Mouse (Mus musculus) cerebral cortex, adult 2 months (tissue): Measurements from ENCODE around the gene Dnah2.

Experiments
- WGBS: fragments of 180-500 bp; shearing (Covaris S2); methylation state at CpG from one replicate; pipeline ENCODE4 v1.1.7; 2018; 5-methylcytosine and 5-hydroxymethylcytosine counted together

Dnah2 gene

DNA sequence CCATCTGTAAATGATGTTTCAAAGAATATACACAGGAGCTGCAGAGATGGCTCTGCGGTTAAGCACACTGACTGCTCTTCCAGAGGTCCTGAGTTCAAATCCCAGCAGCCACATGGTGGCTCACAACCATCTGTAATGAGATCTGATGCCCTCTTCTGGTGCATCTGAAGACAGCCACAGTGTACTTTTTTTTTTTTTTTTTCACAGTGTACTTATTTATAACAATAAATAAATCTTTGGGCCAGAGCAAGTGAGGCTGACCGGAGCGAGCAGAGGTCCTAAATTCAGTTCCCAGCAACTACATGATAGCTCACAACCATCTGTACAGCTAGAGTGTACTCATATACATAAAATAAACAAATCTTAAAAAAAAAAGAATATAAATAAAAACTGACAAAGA, 18.6 kb downstream of the Dnah2 start:
- WGBS: 88% methylated on average over 3 of the region's 3 CpGs

DNA sequence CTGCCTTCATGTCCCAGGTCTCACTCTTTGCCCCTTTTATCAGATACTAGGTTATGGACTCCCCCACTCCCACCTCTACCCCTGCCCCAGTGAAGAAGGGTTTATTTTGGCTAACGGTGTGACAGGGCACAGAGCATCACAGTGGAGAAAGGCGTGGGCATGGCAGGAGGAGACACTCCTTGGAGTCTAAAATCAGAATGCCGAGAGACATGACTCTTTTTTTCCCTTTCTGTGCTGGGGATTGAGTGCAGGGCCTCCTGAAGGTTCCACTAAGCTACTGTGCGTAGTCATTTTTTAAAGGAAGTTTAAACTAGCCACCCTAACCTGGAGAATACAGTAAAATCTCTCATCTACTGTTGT, 20.9 kb downstream of the Dnah2 start:
- 66% methylated on average over 4 of the region's 4 CpGs for WGBS

GRCm38 (mm10) chr11:69527098-69528030, 21.5 kb downstream of the Dnah2 start:
- 13% methylated on average over 30 of the region's 30 CpGs for WGBS

GRCm38 (mm10) chr11:69526631-69527030, 22.3 kb downstream of the Dnah2 start:
- WGBS: 40% methylated on average over 4 of the region's 4 CpGs

DNA sequence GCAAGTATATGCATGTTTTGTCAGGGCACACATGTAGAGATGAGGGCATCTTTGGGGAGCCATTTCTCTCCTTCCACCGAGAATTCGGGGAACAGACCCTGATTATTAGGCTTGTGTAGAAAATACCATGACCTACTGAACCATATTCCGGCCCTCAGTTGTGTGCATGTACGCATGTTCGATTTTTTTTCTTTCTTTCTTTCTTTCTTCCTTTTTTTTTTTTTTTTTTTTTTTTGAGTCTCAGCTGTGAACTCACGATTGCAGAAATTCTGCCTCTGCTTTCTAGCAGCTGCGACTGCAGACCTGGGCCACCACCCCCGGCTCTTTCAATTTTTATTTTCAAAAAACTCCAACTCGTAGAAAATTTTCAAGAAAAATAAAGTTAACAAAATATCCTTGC, 23.2 kb downstream of the Dnah2 start:
- WGBS: 79% methylated on average over 9 of the region's 9 CpGs

DNA sequence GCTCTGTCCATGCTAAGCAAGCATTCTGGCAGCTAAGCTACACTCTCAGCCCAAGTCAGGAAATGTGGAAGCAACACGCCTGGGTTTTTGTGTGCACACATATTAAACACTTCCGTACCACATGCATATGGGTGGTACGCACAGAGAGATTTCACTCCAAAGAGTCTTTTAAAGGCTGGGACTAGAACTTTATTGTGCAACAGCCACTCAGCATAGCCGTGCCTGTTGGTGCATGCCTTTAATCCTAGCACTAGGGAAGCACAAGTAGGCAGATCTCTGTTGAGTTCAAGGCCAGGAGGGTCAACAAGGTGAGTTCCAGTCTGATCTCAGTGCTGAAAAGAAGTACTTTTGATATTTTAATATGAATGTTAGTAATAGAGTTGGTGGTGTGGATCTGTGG, 25.3 kb downstream of the Dnah2 start:
- 89% methylated on average over 4 of the region's 4 CpGs for WGBS

- WGBS: 63% methylated on average over 9 of the region's 9 CpGs
Measured at GRCm38 (mm10) chr11:69521526-69522149, 27.3 kb downstream of the Dnah2 start.

DNA sequence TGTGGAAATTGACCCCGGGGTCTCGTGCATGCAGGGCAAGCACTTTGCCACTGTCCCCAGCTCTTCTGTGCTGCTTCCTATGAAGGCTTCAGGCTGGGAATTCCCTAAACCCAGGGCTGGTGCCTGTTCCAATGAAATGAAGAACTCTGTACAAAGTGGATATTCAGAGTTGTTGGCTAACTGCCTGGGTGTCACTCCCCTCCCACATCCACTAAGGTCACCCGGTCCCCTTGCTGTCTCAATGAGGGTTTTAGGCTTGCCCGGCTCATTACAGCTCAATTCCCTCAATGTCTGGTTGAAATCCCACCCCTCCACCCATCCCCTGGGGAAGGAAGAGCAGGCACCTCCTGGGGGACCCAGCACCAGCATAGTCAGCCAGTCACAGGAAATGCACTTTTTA, 28.9 kb downstream of the Dnah2 start:
- WGBS: 66% methylated on average over 4 of the region's 4 CpGs

DNA sequence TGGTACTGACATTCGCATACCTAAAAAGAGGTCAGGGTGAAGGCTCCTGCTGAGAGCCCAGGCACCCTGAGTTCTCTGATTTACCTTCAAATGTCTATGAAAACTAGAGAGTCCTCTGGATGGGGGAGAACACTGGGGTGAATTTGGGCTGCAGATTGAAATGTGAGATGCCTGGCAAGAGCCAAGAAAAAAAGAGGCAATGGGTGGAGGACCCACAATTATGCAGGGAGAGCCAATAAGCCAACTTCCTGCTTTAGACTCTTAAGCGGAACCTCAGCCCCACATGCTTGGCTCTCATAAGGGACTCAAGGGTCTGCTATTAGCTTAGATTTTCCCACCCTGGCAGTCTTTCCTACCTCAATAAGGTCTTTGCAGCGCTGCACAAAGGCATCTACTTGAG, 32.2 kb downstream of the Dnah2 start:
- 78% methylated on average over 3 of the region's 3 CpGs for WGBS

DNA sequence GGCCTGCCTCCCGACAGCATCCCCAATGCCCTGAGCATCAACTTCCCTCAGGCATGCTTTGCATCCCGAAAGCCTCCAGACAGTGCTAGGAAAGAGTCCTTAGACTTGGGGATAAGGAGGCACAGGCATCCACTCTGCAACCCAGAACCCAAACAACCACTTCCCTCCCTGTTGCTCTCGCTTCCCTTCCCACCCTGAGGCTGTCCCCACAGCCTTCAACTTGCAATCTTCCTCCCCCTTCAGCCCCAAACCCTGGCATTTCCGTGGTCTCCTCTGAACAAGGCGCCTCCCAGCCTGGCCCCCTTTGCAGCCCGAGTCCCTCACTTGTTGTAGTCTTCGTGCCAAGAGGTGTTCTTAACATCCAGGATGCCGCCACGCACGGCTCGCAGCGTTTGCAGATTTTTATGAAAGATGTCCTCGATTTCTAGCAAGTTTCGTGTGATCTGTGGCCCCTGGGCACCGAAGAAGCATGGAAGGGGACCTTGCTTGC, 32.7 kb downstream of the Dnah2 start:
- WGBS: 77% methylated on average over 15 of the region's 15 CpGs

GRCm38 (mm10) chr11:69513840-69514239, 35.1 kb downstream of the Dnah2 start:
- WGBS: 4% methylated on average over 6 of the region's 6 CpGs

- WGBS: 69% methylated on average over 7 of the region's 7 CpGs
Measured at GRCm38 (mm10) chr11:69510796-69511496, 38.0 kb downstream of the Dnah2 start.

DNA sequence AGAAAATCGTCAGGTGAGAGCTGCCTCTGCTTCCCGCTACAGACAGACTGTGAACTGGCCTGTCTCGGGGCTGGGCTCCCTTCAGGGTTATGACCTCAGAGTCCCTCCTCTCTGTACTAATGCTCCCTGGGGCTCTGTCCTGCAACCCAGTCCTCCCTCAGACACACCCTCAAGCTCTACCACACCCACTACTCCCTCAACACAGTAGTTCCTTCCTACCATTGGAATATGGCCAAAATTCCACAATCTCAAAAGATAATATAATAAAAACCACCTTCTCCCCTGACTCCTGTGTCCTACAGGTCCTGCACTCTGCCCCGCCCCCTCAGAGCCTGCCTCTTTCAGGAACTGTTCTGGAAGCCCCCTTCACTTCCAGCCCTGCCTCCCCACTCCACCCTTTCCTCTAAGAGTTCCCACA, 45.0 kb downstream of the Dnah2 start:
- WGBS: 75% methylated on average over 4 of the region's 4 CpGs

GRCm38 (mm10) chr11:69501555-69501954, 47.4 kb downstream of the Dnah2 start:
- WGBS: 75% methylated on average over 9 of the region's 9 CpGs

GRCm38 (mm10) chr11:69499140-69499539, 49.8 kb downstream of the Dnah2 start:
- 61% methylated on average over 11 of the region's 11 CpGs for WGBS

- WGBS: 86% methylated on average over 7 of the region's 7 CpGs
Measured at GRCm38 (mm10) chr11:69491711-69492110, 57.2 kb downstream of the Dnah2 start.

GRCm38 (mm10) chr11:69490898-69491297, 58.0 kb downstream of the Dnah2 start:
- 82% methylated on average over 2 of the region's 2 CpGs for WGBS

- 42% methylated on average over 2 of the region's 2 CpGs for WGBS
Measured at GRCm38 (mm10) chr11:69487474-69487873, 61.4 kb downstream of the Dnah2 start.

DNA sequence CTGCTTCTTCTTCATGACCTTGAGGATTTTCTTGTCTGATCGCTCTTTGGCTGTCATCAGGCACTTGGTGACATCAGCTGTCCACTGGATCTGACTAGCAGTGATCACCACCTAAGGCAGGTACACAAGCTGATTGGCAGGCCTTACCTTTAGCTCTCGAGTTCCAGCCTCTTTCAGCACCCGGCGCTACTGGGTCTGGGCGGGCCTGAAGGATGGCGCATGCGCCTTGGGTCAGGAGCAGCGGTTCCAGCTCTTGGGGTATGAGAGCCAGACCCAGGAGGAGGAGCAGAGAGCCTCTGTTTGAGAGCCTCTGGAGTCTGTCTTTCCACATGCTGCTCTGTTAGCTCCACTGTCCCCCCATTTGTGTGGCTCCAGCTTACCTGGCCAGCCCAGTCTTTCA, 71.3 kb downstream of the Dnah2 start:
- 98% methylated on average over 8 of the region's 8 CpGs for WGBS

DNA sequence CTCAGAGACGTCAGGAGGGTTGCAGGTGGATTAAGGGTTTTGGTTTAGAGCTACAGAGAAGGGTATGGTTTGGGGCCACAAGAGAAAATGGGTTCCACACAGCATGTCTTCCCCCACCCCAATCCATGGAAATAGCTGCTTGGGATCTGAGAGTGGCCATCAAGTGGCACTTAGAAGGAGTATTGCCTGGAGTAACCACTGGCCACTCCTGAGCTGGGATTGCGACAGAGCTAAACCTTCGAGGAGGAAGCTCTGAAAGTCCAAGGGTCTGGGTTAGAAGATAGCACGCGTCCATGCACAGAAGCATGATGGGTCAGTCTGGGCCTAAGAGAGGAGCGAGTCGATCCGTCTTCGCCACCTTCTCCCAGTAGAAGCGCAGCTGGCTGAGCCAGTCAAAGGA, 72.1 kb downstream of the Dnah2 start:
- 91% methylated on average over 10 of the region's 10 CpGs for WGBS

DNA sequence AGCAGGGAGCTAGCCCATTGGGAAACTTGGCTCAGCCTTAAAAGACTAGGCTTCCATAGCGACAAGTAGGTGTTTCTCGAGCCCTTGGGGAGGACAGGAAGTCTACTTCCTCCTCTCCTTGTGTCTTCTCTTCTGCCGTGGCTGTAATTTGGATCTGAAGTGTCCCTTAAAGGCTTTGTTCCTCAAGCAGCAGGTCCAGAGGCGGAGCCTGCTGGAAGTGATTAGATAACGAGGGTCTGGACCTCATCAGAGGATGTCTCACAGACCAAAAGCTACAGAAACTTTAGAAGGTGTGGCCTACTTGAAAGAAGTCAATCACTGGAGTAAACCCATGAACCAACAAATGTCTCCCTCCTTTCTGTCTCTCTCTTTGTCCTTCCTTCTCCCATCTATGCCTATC, 74.2 kb downstream of the Dnah2 start:
- WGBS: 71% methylated on average over 5 of the region's 5 CpGs

DNA sequence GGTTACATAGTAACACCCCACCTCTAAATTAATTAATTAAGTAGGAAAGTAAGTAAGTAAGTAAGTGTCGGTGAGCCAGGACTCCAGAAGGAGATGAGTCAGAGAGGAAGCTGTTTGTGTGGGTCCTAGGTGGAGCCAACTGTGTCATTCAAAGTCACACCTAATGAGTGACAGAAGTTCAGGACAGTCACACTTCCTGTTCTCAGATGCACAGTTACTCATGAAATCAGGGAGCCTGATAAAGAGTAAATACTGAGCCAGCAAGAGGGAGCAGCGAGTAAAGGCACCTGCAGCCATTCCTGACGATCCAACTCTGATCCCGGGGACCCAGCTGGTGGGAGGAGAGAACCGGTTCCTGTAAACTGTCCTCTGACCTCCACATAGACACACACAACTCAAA, 76.2 kb downstream of the Dnah2 start:
- 74% methylated on average over 5 of the region's 5 CpGs for WGBS
